ENCODE assay signal across 8 mouse cellular contexts in genomic region chr13:55536194-55537175, GRCm38 (mm10). TPM values are rescaled to one million over a fixed set of nuclear protein-coding genes. Genes with fewer than 3 reads are reported as not detected.
DNase-seq lines count a peak whose midpoint lies in the region; ATAC-seq and TF ChIP-seq lines count a peak whose summit lies in the region.

Gene Ddx41 (minus strand): TSS chr13:55536658.

- peak; percentile 97 for ATAC-seq in heart, embryonic 15.5 days (replicated peaks; ENCODE audit: insufficient number of reproducible peaks, insufficient read depth, low FRiP score, low read depth)
- ATAC-seq in liver, embryonic 14.5 days (ENCODE audit: insufficient read depth), result peak; percentile 97
- peak; percentile 96 for ATAC-seq in neural tube, embryonic 11.5 days (ENCODE audit: insufficient read depth, low FRiP score, low TSS enrichment)
- ATAC-seq in stomach, postnatal 0 days (ENCODE audit: low FRiP score, low TSS enrichment), result peak; percentile 98

- H3K36me3 ChIP-seq in forebrain, embryonic 10.5 days (replicated peaks), result peaks cover 81% of the 10 kb centered on the region
- peaks cover 58% of the 10 kb centered on the region for H3K36me3 ChIP-seq in heart, embryonic 15.5 days
- H3K36me3 ChIP-seq in liver, embryonic 14.5 days (replicated peaks; ENCODE audit: control insufficient read depth, insufficient read depth, low read depth), result peaks cover 8% of the 10 kb centered on the region
- H3K36me3 ChIP-seq in neural tube, embryonic 11.5 days (ENCODE audit: control insufficient read depth, insufficient read depth, low read length), result peaks cover 25% of the 10 kb centered on the region
- peaks cover 26% of the 10 kb centered on the region for H3K36me3 ChIP-seq in stomach, postnatal 0 days (ENCODE audit: control insufficient read depth, insufficient read depth, low read length)

- peak within 1 kb of the TSS; percentile 91 for H3K27ac ChIP-seq in forebrain, embryonic 10.5 days
- H3K27ac ChIP-seq in heart, embryonic 15.5 days, result peak within 1 kb of the TSS; percentile 68
- H3K27ac ChIP-seq in liver, embryonic 14.5 days, result no peak within 1 kb of the TSS
- no peak within 1 kb of the TSS for H3K27ac ChIP-seq in neural tube, embryonic 11.5 days (ENCODE audit: low read depth, low read length)
- H3K27ac ChIP-seq in stomach, postnatal 0 days (replicated peaks), result 0 out of 2 replicates have a peak within 1 kb of the TSS, but pooled peaks have one; percentile 14

- WGBS in forebrain, embryonic 10.5 days, result under 1% methylated on average over 70 of the region's 70 CpGs
- WGBS in heart, embryonic 15.5 days, result under 1% methylated on average over 70 of the region's 70 CpGs
- WGBS in liver, embryonic 14.5 days (ENCODE audit: insufficient replicate concordance), result under 1% methylated on average over 69 of the region's 70 CpGs
- WGBS in neural tube, embryonic 11.5 days, result under 1% methylated on average over 65 of the region's 70 CpGs
- under 1% methylated on average over 70 of the region's 70 CpGs for WGBS in stomach, postnatal 0 days

- DNase-seq in CD8-positive naive resting alpha-beta T cell, adult 2 months (ENCODE audit: low read depth in 2 of 2, low spot score in 2 of 2), result peak; percentile 98 to 99
- DNase-seq in c-Kit-positive CD71-negative TER-119-negative erythroid progenitor cells, embryonic 14.5 days (ENCODE audit: low read depth), result peak; percentile 99
- DNase-seq in forebrain, embryonic 10.5 days (ENCODE audit: extremely low spot score, low spot score), result peak; percentile 99
- peak; percentile 98 to 99 for DNase-seq in kidney, postnatal 25 days
- peak; percentile 98 to 99 (median 98) for DNase-seq in liver, embryonic 14.5 days (ENCODE audit: low read depth in 3 of 3, low spot score in 3 of 3)
- peak; percentile 97 for DNase-seq in neural tube, embryonic 11.5 days (ENCODE audit: low spot score)
- DNase-seq in stomach, postnatal 0 days (ENCODE audit: low spot score), result peak; percentile 99

- H3K27me3 ChIP-seq in forebrain, embryonic 10.5 days (ENCODE audit: poor library complexity, severe bottlenecking), result no peaks in the 10 kb centered on the region
- H3K27me3 ChIP-seq in heart, embryonic 15.5 days, result no peaks in the 10 kb centered on the region
- no peaks in the 10 kb centered on the region for H3K27me3 ChIP-seq in liver, embryonic 14.5 days (ENCODE audit: control insufficient read depth, insufficient read depth, low read length)
- no peaks in the 10 kb centered on the region for H3K27me3 ChIP-seq in neural tube, embryonic 11.5 days (ENCODE audit: control insufficient read depth, insufficient read depth, low read length)
- no peaks in the 10 kb centered on the region for H3K27me3 ChIP-seq in stomach, postnatal 0 days (ENCODE audit: control insufficient read depth, insufficient read depth, low read length)

- peak; percentile 24; the same call in 1 of the 2 replicates for TF ChIP-seq EP300 in liver, embryonic 14.5 days (IDR thresholded peaks at IDR 0.05; ENCODE audit: low read depth)
- no peak for TF ChIP-seq EP300 in stomach, postnatal 0 days (optimal IDR thresholded peaks at IDR 0.05)

- no peaks in the 10 kb centered on the region for H3K9me3 ChIP-seq in forebrain, embryonic 10.5 days
- no peaks in the 10 kb centered on the region for H3K9me3 ChIP-seq in heart, embryonic 15.5 days (replicated peaks)
- H3K9me3 ChIP-seq in liver, embryonic 14.5 days (ENCODE audit: control insufficient read depth, low read length), result no peaks in the 10 kb centered on the region
- no peaks in the 10 kb centered on the region for H3K9me3 ChIP-seq in neural tube, embryonic 11.5 days (ENCODE audit: control insufficient read depth, low read length)
- H3K9me3 ChIP-seq in stomach, postnatal 0 days (ENCODE audit: control insufficient read depth, low read length), result no peaks in the 10 kb centered on the region

- peak; percentile 99 for TF ChIP-seq CTCF in liver, embryonic 14.5 days (IDR thresholded peaks at IDR 0.05; ENCODE audit: low read depth)
- TF ChIP-seq CTCF in stomach, postnatal 0 days (IDR thresholded peaks at IDR 0.05; ENCODE audit: low read depth), result peak; percentile 98

- H3K9ac ChIP-seq in heart, embryonic 15.5 days, result peak within 1 kb of the TSS; percentile 76
- H3K9ac ChIP-seq in liver, embryonic 14.5 days (replicated peaks), result peak within 1 kb of the TSS; percentile 76
- peak within 1 kb of the TSS; percentile 70 for H3K9ac ChIP-seq in neural tube, embryonic 11.5 days (ENCODE audit: low read length)
- H3K9ac ChIP-seq in stomach, postnatal 0 days (ENCODE audit: low read length), result peak within 1 kb of the TSS; percentile 80

- peak within 1 kb of the TSS; percentile 90 for H3K4me2 ChIP-seq in heart, embryonic 15.5 days
- H3K4me2 ChIP-seq in liver, embryonic 14.5 days (ENCODE audit: low read depth), result peak within 1 kb of the TSS; percentile 96
- peak within 1 kb of the TSS; percentile 87 for H3K4me2 ChIP-seq in neural tube, embryonic 11.5 days (ENCODE audit: low read depth)
- peak within 1 kb of the TSS; percentile 95 for H3K4me2 ChIP-seq in stomach, postnatal 0 days (replicated peaks; ENCODE audit: low read depth)

- peak within 1 kb of the TSS; percentile 95 for H3K4me3 ChIP-seq in forebrain, embryonic 10.5 days
- peak within 1 kb of the TSS; percentile 84 for H3K4me3 ChIP-seq in heart, embryonic 15.5 days
- peak within 1 kb of the TSS; percentile 74 to 98 for H3K4me3 ChIP-seq in liver, embryonic 14.5 days (ENCODE audit: insufficient read depth in 1 of 2, low read depth in 2 of 2, low read length in 2 of 2)
- H3K4me3 ChIP-seq in neural tube, embryonic 11.5 days (ENCODE audit: low read depth, low read length), result peak within 1 kb of the TSS; percentile 89
- H3K4me3 ChIP-seq in stomach, postnatal 0 days (ENCODE audit: low read depth, low read length), result peak within 1 kb of the TSS; percentile 83

- H3K4me1 ChIP-seq in forebrain, embryonic 10.5 days, result peaks cover 19% of the 10 kb centered on the region
- peaks cover 15% of the 10 kb centered on the region for H3K4me1 ChIP-seq in heart, embryonic 15.5 days (replicated peaks)
- H3K4me1 ChIP-seq in liver, embryonic 14.5 days (replicated peaks; ENCODE audit: control insufficient read depth in 2 of 2, insufficient read depth in 2 of 2, low read length in 1 of 2), result peaks cover 7 to 13% of the 10 kb centered on the region in 2 experiments; a peak in 1 of 4 replicates
- peaks cover 4% of the 10 kb centered on the region; the same call in 1 of the 2 replicates for H3K4me1 ChIP-seq in neural tube, embryonic 11.5 days (ENCODE audit: control insufficient read depth, insufficient read depth, low read length)
- peaks cover 4% of the 10 kb centered on the region; the same call in 1 of the 2 replicates for H3K4me1 ChIP-seq in stomach, postnatal 0 days (replicated peaks; ENCODE audit: control insufficient read depth, insufficient read depth)

RNA-seq across cellular contexts. Expression of gene Ddx41, which starts in this region (rescaled TPM):
- polyA plus RNA-seq in forebrain, embryonic 10.5 days (2016; fragmentation: Nextera tagmentation; extraction: Ambion mirVana), result 96.5 and 98.2 TPM in 2 replicates
- 23.6 and 34.7 TPM in 2 replicates for polyA plus RNA-seq in heart, embryonic 15.5 days (2015; fragmentation: Nextera tagmentation; extraction: Ambion mirVana)
- 18.9 and 29.4 TPM in 2 replicates for polyA plus RNA-seq in liver, embryonic 14.5 days (2012; rRNA removed)
- polyA plus RNA-seq in liver, embryonic 14.5 days (2014; fragmentation: Nextera tagmentation; extraction: Ambion mirVana), result 23.6 and 27.0 TPM in 2 replicates
- 74.5 and 76.3 TPM in 2 replicates for polyA plus RNA-seq in neural tube, embryonic 11.5 days (2014; fragmentation: Nextera tagmentation; extraction: Ambion mirVana)
- 24.2 and 25.6 TPM in 2 replicates for polyA plus RNA-seq in stomach, postnatal 0 days (2015; fragmentation: Nextera tagmentation; extraction: Ambion mirVana)

Comparison
In these comparisons a context has a peak if more than half of its experiments do, and no peak if none do; other contexts are left out.
1. H3K27ac ChIP-seq: peak in forebrain, embryonic 10.5 days (single experiment), heart, embryonic 15.5 days (single experiment) and stomach, postnatal 0 days (single experiment); none in liver, embryonic 14.5 days (single experiment) and neural tube, embryonic 11.5 days (single experiment).
2. Peak in every context shown above with its lines, with median percentiles within 50 percentile points of each other: DNase-seq, H3K4me3 ChIP-seq, ATAC-seq, H3K4me2 ChIP-seq and H3K9ac ChIP-seq.